Mouse (Mus musculus): ENCODE results near the gene Jpt2. TPM values are rescaled to one million over a fixed set of nuclear protein-coding genes. Genes with fewer than 3 reads are reported as not detected.
"Not testable (repeated sequence)": the region's sequence is repeated elsewhere in the genome, so short reads cannot be mapped to it uniquely, and the experiment has no call there.

Gene Jpt2
- polyA plus RNA-seq, 1 experiment from 2014 or later = 81.1 TPM

- ATAC-seq = no peak
- WGBS = 96% methylated on average over 5 of the region's 5 CpGs
- peaks cover 96% of the 10 kb centered on the region for H3K36me3 ChIP-seq (ENCODE audit: control insufficient read depth, insufficient read depth, low read length)
Measured at GRCm38 (mm10) chr17:24948204-24948603, 12.3 kb downstream of the Jpt2 start.

GRCm38 (mm10) chr17:24943589-24943988 lies 16.9 kb downstream of the Jpt2 start:
- 75% methylated on average over 1 of the region's 1 CpGs for WGBS
- H3K27ac ChIP-seq (ENCODE audit: low read depth, low read length); H3K4me1 ChIP-seq (ENCODE audit: control insufficient read depth, insufficient read depth, low read length); ATAC-seq; H3K9me3 ChIP-seq (replicated peaks; ENCODE audit: control insufficient read depth, low read length); DNase-seq (ENCODE audit: low spot score); H3K27me3 ChIP-seq (replicated peaks; ENCODE audit: control insufficient read depth, insufficient read depth, low read length); H3K4me3 ChIP-seq (ENCODE audit: low read depth, low read length); H3K9ac ChIP-seq (ENCODE audit: low read length); H3K4me2 ChIP-seq (ENCODE audit: low read length): not testable (repeated sequence)
- H3K36me3 ChIP-seq (ENCODE audit: control insufficient read depth, insufficient read depth, low read length) = peaks cover 61% of the 10 kb centered on the region

More at GRCm38 (mm10) chr17:24948204-24948603, 12.3 kb downstream of the Jpt2 start:
- H3K27me3 ChIP-seq (replicated peaks; ENCODE audit: control insufficient read depth, insufficient read depth, low read length) = no peaks in the 10 kb centered on the region
- H3K4me3 ChIP-seq (ENCODE audit: low read depth, low read length) = no peak overlapping the region
- no peak overlapping the region for H3K27ac ChIP-seq (ENCODE audit: low read depth, low read length)
- DNase-seq (ENCODE audit: low spot score) = no peak
- H3K9ac ChIP-seq (ENCODE audit: low read length) = no peak overlapping the region
- H3K4me2 ChIP-seq (ENCODE audit: low read length) = no peak overlapping the region
- no peaks in the 10 kb centered on the region for H3K4me1 ChIP-seq (ENCODE audit: control insufficient read depth, insufficient read depth, low read length)
- H3K9me3 ChIP-seq (replicated peaks; ENCODE audit: control insufficient read depth, low read length) = no peaks in the 10 kb centered on the region

- Histone ChIP-seq H3K27me3 (replicated peaks; ENCODE audit: control insufficient read depth, insufficient read depth, low read length) (no peaks in the 10 kb centered on the region), H3K4me3 (ENCODE audit: low read depth, low read length) (no peak overlapping the region), H3K9me3 (replicated peaks; ENCODE audit: control insufficient read depth, low read length) (no peaks in the 10 kb centered on the region), H3K9ac (ENCODE audit: low read length) (no peak overlapping the region), H3K27ac (ENCODE audit: low read depth, low read length) (no peak overlapping the region), H3K36me3 (ENCODE audit: control insufficient read depth, insufficient read depth, low read length) (peaks cover 55% of the 10 kb centered on the region), H3K4me1 (ENCODE audit: control insufficient read depth, insufficient read depth, low read length) (no peaks in the 10 kb centered on the region), H3K4me2 (ENCODE audit: low read length) (no peak overlapping the region)
- ATAC-seq (no peak), DNase-seq (ENCODE audit: low spot score) (no peak)
- 91% methylated on average over 7 of the region's 7 CpGs for WGBS
Measured at GRCm38 (mm10) chr17:24943036-24943435, 17.5 kb downstream of the Jpt2 start.

- H3K4me1 ChIP-seq (ENCODE audit: control insufficient read depth, insufficient read depth, low read length); H3K4me3 ChIP-seq (ENCODE audit: low read depth, low read length); H3K27me3 ChIP-seq (replicated peaks; ENCODE audit: control insufficient read depth, insufficient read depth, low read length); H3K9me3 ChIP-seq (replicated peaks; ENCODE audit: control insufficient read depth, low read length); H3K4me2 ChIP-seq (ENCODE audit: low read length); H3K9ac ChIP-seq (ENCODE audit: low read length); H3K27ac ChIP-seq (ENCODE audit: low read depth, low read length): not testable (repeated sequence)
- ATAC-seq (peak; percentile 68; the same call in 1 of the 2 replicates), DNase-seq (ENCODE audit: low spot score) (peak; percentile 26)
- peaks cover 50% of the 10 kb centered on the region for H3K36me3 ChIP-seq (ENCODE audit: control insufficient read depth, insufficient read depth, low read length)
- WGBS = 17% methylated on average over 2 of the region's 2 CpGs
Measured at GRCm38 (mm10) chr17:24942453-24942852, 18.0 kb downstream of the Jpt2 start.

- WGBS = 45% methylated on average over 6 of the region's 6 CpGs
- H3K4me2 ChIP-seq (ENCODE audit: low read length) = peak overlapping the region; percentile 86
- H3K36me3 ChIP-seq (ENCODE audit: control insufficient read depth, insufficient read depth, low read length) = 0 out of 2 replicates have a peak, but pooled peaks cover 11% of the 10 kb centered on the region
- H3K27me3 ChIP-seq (replicated peaks; ENCODE audit: control insufficient read depth, insufficient read depth, low read length) = no peaks in the 10 kb centered on the region
- H3K4me3 ChIP-seq (ENCODE audit: low read depth, low read length) = peak overlapping the region; percentile 93
- H3K27ac ChIP-seq (ENCODE audit: low read depth, low read length) = peak overlapping the region; percentile 80
- DNase-seq (ENCODE audit: low spot score) = no peak
- H3K9ac ChIP-seq (ENCODE audit: low read length) = peak overlapping the region; percentile 94
- H3K4me1 ChIP-seq (ENCODE audit: control insufficient read depth, insufficient read depth, low read length) = peaks cover 17% of the 10 kb centered on the region
- H3K9me3 ChIP-seq (replicated peaks; ENCODE audit: control insufficient read depth, low read length) = no peaks in the 10 kb centered on the region
- ATAC-seq = no peak
Measured at GRCm38 (mm10) chr17:24937266-24937665, 23.2 kb downstream of the Jpt2 start.

GRCm38 (mm10) chr17:24936259-24937237 lies 23.9 kb downstream of the Jpt2 start, which contains the start of gene Mapk8ip3:
Gene Mapk8ip3, minus strand, starts transcription at chr17:24936977.
- H3K4me2 ChIP-seq (ENCODE audit: low read length) = peak within 1 kb of the TSS; percentile 86
- peak within 1 kb of the TSS; percentile 94 for H3K9ac ChIP-seq (ENCODE audit: low read length)
- H3K4me3 ChIP-seq (ENCODE audit: low read depth, low read length) = peak within 1 kb of the TSS; percentile 93
- peaks cover 17% of the 10 kb centered on the region for H3K4me1 ChIP-seq (ENCODE audit: control insufficient read depth, insufficient read depth, low read length)
- WGBS = under 1% methylated on average over 78 of the region's 78 CpGs
- no peaks in the 10 kb centered on the region for H3K27me3 ChIP-seq (replicated peaks; ENCODE audit: control insufficient read depth, insufficient read depth, low read length)
- ATAC-seq = peak; percentile 99
- H3K27ac ChIP-seq (ENCODE audit: low read depth, low read length) = peak within 1 kb of the TSS; percentile 80
- no peaks in the 10 kb centered on the region for H3K9me3 ChIP-seq (replicated peaks; ENCODE audit: control insufficient read depth, low read length)
- 0 out of 2 replicates have a peak, but pooled peaks cover 9% of the 10 kb centered on the region for H3K36me3 ChIP-seq (ENCODE audit: control insufficient read depth, insufficient read depth, low read length)
- peak; percentile 96 for DNase-seq (ENCODE audit: low spot score)

- no peak for ATAC-seq
- Histone ChIP-seq H3K9me3 (replicated peaks; ENCODE audit: control insufficient read depth, low read length) (no peaks in the 10 kb centered on the region), H3K36me3 (ENCODE audit: control insufficient read depth, insufficient read depth, low read length) (0 out of 2 replicates have a peak, but pooled peaks cover 4% of the 10 kb centered on the region)
Measured at GRCm38 (mm10) chr17:24935666-24936065, 24.8 kb downstream of the Jpt2 start.

GRCm38 (mm10) chr17:24934926-24935325 lies 25.6 kb downstream of the Jpt2 start:
- ATAC-seq (no peak), DNase-seq (ENCODE audit: low spot score) (no peak)
- H3K9me3 ChIP-seq (replicated peaks; ENCODE audit: control insufficient read depth, low read length) = no peaks in the 10 kb centered on the region
- peak overlapping the region; percentile 86 for H3K4me2 ChIP-seq (ENCODE audit: low read length)
- 0 out of 2 replicates have a peak, but pooled peaks cover 4% of the 10 kb centered on the region for H3K36me3 ChIP-seq (ENCODE audit: control insufficient read depth, insufficient read depth, low read length)
- H3K9ac ChIP-seq (ENCODE audit: low read length) = peak overlapping the region; percentile 94
- H3K4me1 ChIP-seq (ENCODE audit: control insufficient read depth, insufficient read depth, low read length) = peaks cover 17% of the 10 kb centered on the region
- no peaks in the 10 kb centered on the region for H3K27me3 ChIP-seq (replicated peaks; ENCODE audit: control insufficient read depth, insufficient read depth, low read length)
- no peak overlapping the region for H3K4me3 ChIP-seq (ENCODE audit: low read depth, low read length)
- WGBS = 97% methylated on average over 4 of the region's 4 CpGs
- no peak overlapping the region for H3K27ac ChIP-seq (ENCODE audit: low read depth, low read length)

More at GRCm38 (mm10) chr17:24935666-24936065, 24.8 kb downstream of the Jpt2 start:
- Histone ChIP-seq H3K4me1 (ENCODE audit: control insufficient read depth, insufficient read depth, low read length) (peaks cover 17% of the 10 kb centered on the region), H3K9ac (ENCODE audit: low read length) (peak overlapping the region; percentile 94), H3K4me3 (ENCODE audit: low read depth, low read length) (peak overlapping the region; percentile 93), H3K27ac (ENCODE audit: low read depth, low read length) (no peak overlapping the region), H3K27me3 (replicated peaks; ENCODE audit: control insufficient read depth, insufficient read depth, low read length) (no peaks in the 10 kb centered on the region), H3K4me2 (ENCODE audit: low read length) (peak overlapping the region; percentile 86)
- no peak for DNase-seq (ENCODE audit: low spot score)

- Histone ChIP-seq H3K4me2 (ENCODE audit: low read length) (no peak overlapping the region), H3K4me1 (ENCODE audit: control insufficient read depth, insufficient read depth, low read length) (peaks cover 17% of the 10 kb centered on the region), H3K9ac (ENCODE audit: low read length) (no peak overlapping the region), H3K9me3 (replicated peaks; ENCODE audit: control insufficient read depth, low read length) (no peaks in the 10 kb centered on the region), H3K4me3 (ENCODE audit: low read depth, low read length) (no peak overlapping the region), H3K36me3 (ENCODE audit: control insufficient read depth, insufficient read depth, low read length) (0 out of 2 replicates have a peak, but pooled peaks cover 7% of the 10 kb centered on the region), H3K27ac (ENCODE audit: low read depth, low read length) (no peak overlapping the region), H3K27me3 (replicated peaks; ENCODE audit: control insufficient read depth, insufficient read depth, low read length) (no peaks in the 10 kb centered on the region)
- WGBS = 83% methylated on average over 4 of the region's 4 CpGs
- no peak for ATAC-seq
- DNase-seq (ENCODE audit: low spot score) = no peak
Measured at GRCm38 (mm10) chr17:24933163-24933562, 27.3 kb downstream of the Jpt2 start.

Measured in forebrain, embryonic 14.5 days (tissue).